23 mouse cellular contexts compared by ENCODE assay signal in genomic region chr11:41341107-41341506, GRCm38 (mm10).
DNase-seq lines count a peak whose midpoint lies in the region; TF ChIP-seq lines count a peak whose summit lies in the region.
"Had no signal": no experiment of that assay in that cellular context is flagged by ENCODE, and none has a peak within 500 bp of the region (broad histone marks: within the 10 kb centered on the region; RNA-seq: fewer than 3 reads in every experiment).

No protein-coding gene starts in this region.

- H3K4me3 ChIP-seq in C2C12 (ENCODE audit: insufficient read depth, poor library complexity, severe bottlenecking) (no peak overlapping the region), myocyte (no peak overlapping the region)

- H3K79me2 ChIP-seq in C2C12 (ENCODE audit: control insufficient read depth, insufficient read depth): no peaks in the 10 kb centered on the region
- no peaks in the 10 kb centered on the region for H3K79me2 ChIP-seq in myocyte (ENCODE audit: control insufficient read depth, insufficient read depth)

- no peak for TF ChIP-seq POLR2A in myocyte (IDR thresholded peaks at IDR 0.05; ENCODE audit: insufficient read length, low read depth)

- H3K36me3 ChIP-seq in C2C12 (ENCODE audit: control insufficient read depth, insufficient read depth) (no peaks in the 10 kb centered on the region), myocyte (ENCODE audit: control insufficient read depth, insufficient read depth) (no peaks in the 10 kb centered on the region)
- H3K36me3 ChIP-seq: G1E had no signal

- H3K79me3 ChIP-seq in C2C12 (ENCODE audit: low read depth): no peaks in the 10 kb centered on the region

- TF ChIP-seq CTCF in C2C12 (IDR thresholded peaks at IDR 0.05; ENCODE audit: control insufficient read depth, insufficient read depth, insufficient read length): no peak

- H3K4me2 ChIP-seq in myocyte (ENCODE audit: low read depth): peak overlapping the region; percentile 53

- H3K27me3 ChIP-seq in C2C12 (ENCODE audit: control insufficient read depth, insufficient read depth, insufficient read length) (no peaks in the 10 kb centered on the region), myocyte (ENCODE audit: control insufficient read depth, insufficient read depth, insufficient read length) (no peaks in the 10 kb centered on the region)
- H3K27me3 ChIP-seq: CH12.LX, Patski had no signal

- DNase-seq in 3134 (ENCODE audit: extremely low read depth, insufficient read length, low spot score): peak; percentile 52
- peak; percentile 31 for DNase-seq in Muller cell, postnatal 12 days (ENCODE audit: inconsistent ontology term)
- no peak for DNase-seq in cerebellum, adult 11-12 months
- DNase-seq in gastrocnemius, postnatal 25 days: no peak
- DNase-seq in layer of hippocampus, postnatal 25 days (ENCODE audit: extremely low spot score in 1 of 2, low spot score in 1 of 2): no peak
- DNase-seq in layer of hippocampus, adult 9-11 months: no peak
- DNase-seq: adrenal gland, adult 2 months; adrenal gland, adult 8-10 months; adrenal gland, postnatal 10 days; adrenal gland, postnatal 14 days; adrenal gland, postnatal 25 days; adrenal gland, postnatal 36 days; B cell, adult 2 months; cerebellum, adult 11 months; cerebellum, adult 18-20 months; cerebellum, adult 2 months; cerebellum, adult 8-10 months; cerebellum, adult 9-10 months had no signal

- H3ac ChIP-seq in C2C12 (ENCODE audit: control insufficient read depth, insufficient read length, low read depth) (no peak overlapping the region), myocyte (ENCODE audit: control insufficient read depth, insufficient read length) (no peak overlapping the region)

TF ChIP-seq in C2C12, 6 proteins besides CTCF, POLR2A, EP300 and RAD21:
- TF ChIP-seq MYOD1 (IDR thresholded peaks at IDR 0.05; ENCODE audit: control insufficient read depth, insufficient read length, low read depth) (peak; percentile 18), FOSL1 (IDR thresholded peaks at IDR 0.05; ENCODE audit: insufficient read depth, low read length, poor library complexity, severe bottlenecking) (peak; percentile 95), USF1 (IDR thresholded peaks at IDR 0.05; ENCODE audit: low read depth) (no peak), CEBPB (IDR thresholded peaks at IDR 0.05; ENCODE audit: low read depth) (no peak), MAX (IDR thresholded peaks at IDR 0.05) (peak; percentile 8)

TF ChIP-seq in myocyte, 11 proteins besides CTCF, POLR2A, EP300 and RAD21:
- TF ChIP-seq TCF12 (IDR thresholded peaks at IDR 0.05; ENCODE audit: insufficient read depth, poor library complexity, severe bottlenecking) (no peak), CEBPB (IDR thresholded peaks at IDR 0.05; ENCODE audit: insufficient read depth, poor library complexity, severe bottlenecking) (peak; percentile 53; the same call in 1 of the 2 replicates)

Comparison
In these comparisons a context has a peak if more than half of its experiments do, and no peak if none do; other contexts are left out.
1. DNase-seq: peak in 3134 (single experiment) and Muller cell, postnatal 12 days (single experiment); none in cerebellum, adult 11-12 months (single experiment), gastrocnemius, postnatal 25 days (single experiment), layer of hippocampus, postnatal 25 days (0 of 2) and layer of hippocampus, adult 9-11 months (single experiment).